Mouse (Mus musculus): Measurements from ENCODE around the gene Iffo2. TPM values are rescaled to one million over a fixed set of nuclear protein-coding genes. Genes with fewer than 3 reads are reported as not detected.
A peak's percentile ranks its signal among the peaks of the same experiment; 100 is the strongest.

Gene Iffo2
- polyA plus RNA-seq, 1 experiment from 2014 or later = 4.8 TPM

DNA sequence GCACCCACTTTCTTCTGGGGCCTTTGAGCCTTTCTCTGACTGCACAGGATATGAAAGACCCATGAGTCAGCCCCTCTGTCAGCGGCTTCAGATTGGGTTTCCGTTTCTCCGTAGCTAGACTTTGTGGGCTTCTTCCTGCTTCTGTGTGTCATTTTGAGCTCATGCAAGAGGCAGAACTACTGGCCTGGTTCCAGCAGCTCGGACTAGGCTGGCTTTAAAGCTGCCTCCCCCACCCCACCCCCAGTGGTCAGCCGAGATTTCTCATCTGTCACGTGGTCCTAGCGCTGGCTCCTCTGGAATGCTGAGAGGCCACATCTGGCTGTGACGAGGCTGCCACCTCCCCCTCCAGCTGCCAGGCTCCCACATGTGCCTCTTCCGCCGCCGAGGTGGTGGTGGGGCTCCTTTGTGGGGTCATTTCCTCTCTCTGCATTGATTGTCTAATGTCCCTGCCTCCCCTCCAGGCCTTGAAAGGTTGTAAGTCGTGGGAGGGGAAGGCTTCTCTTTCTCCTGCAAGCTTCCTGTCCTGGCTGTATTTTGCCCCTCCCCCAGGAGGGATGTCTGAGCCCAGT, 68.7 kb downstream of the Iffo2 start:
- H3K27me3 ChIP-seq = no peaks in the 10 kb centered on the region
- ATAC-seq (replicated peaks; ENCODE audit: low FRiP score) = peak; percentile 80
- peaks cover 89% of the 10 kb centered on the region for H3K4me1 ChIP-seq
- H3K9me3 ChIP-seq (replicated peaks) = no peaks in the 10 kb centered on the region
- WGBS = 0% methylated on average over 12 of the region's 12 CpGs
- H3K4me2 ChIP-seq = peak overlapping the region; percentile 55
- peaks cover under 1% of the 10 kb centered on the region; the same call in 1 of the 2 replicates for H3K36me3 ChIP-seq
- 0 out of 2 replicates have a peak overlapping the region, but pooled peaks have one; percentile 25 for H3K9ac ChIP-seq
- peak overlapping the region; percentile 97 for H3K27ac ChIP-seq
- H3K4me3 ChIP-seq (replicated peaks) = peak overlapping the region; percentile 24

DNA sequence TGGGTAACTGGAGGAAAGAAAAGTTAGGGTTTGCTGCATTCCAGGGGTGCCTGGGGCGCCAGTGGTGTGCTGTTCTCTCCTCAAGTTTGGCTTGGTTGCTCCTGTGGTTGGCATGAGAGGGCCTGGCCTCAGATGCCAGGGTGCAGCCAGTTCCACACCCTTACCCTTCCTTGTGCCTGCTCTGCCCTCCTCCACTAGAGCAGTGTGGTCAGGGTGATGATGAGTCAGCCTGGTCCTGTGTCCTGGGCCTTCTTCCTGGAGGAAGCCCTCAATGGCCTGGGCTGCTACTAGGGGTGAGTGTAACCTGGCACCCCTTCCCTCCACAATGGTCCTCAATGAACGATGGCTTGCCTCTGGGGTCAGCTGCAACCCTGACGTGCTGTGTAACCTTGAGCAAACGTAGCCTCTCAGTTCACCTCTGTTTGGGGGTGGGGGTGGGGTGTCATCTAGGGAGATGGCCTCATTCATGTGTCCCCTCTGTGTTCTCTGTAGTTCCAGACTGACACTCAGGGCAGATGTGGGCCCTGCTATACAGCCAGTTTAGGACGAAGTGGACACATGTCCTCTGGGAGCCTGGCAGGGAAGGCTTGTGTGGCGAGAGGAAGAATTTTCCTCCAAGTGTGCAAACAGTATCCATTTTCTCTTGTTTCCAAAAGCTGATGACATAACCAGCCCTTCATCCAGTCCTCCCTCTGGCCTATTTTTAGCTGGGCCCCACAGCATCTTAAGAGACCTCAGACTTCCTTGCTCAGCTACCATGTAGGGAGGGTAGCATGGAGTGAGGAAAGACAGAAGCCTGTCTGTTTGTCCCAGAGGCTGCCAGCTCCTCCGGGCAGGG, 71.4 kb downstream of the Iffo2 start:
- no peak overlapping the region for H3K4me3 ChIP-seq (replicated peaks)
- no peak for ATAC-seq (replicated peaks; ENCODE audit: low FRiP score)
- H3K4me1 ChIP-seq = peaks cover 63% of the 10 kb centered on the region
- peaks cover 28% of the 10 kb centered on the region for H3K36me3 ChIP-seq
- peak overlapping the region; percentile 1; the same call in 1 of the 2 replicates for H3K9ac ChIP-seq
- WGBS = 52% methylated on average over 7 of the region's 7 CpGs
- no peak overlapping the region for H3K4me2 ChIP-seq
- no peaks in the 10 kb centered on the region for H3K27me3 ChIP-seq
- no peaks in the 10 kb centered on the region for H3K9me3 ChIP-seq (replicated peaks)
- H3K27ac ChIP-seq = peak overlapping the region; percentile 74

DNA sequence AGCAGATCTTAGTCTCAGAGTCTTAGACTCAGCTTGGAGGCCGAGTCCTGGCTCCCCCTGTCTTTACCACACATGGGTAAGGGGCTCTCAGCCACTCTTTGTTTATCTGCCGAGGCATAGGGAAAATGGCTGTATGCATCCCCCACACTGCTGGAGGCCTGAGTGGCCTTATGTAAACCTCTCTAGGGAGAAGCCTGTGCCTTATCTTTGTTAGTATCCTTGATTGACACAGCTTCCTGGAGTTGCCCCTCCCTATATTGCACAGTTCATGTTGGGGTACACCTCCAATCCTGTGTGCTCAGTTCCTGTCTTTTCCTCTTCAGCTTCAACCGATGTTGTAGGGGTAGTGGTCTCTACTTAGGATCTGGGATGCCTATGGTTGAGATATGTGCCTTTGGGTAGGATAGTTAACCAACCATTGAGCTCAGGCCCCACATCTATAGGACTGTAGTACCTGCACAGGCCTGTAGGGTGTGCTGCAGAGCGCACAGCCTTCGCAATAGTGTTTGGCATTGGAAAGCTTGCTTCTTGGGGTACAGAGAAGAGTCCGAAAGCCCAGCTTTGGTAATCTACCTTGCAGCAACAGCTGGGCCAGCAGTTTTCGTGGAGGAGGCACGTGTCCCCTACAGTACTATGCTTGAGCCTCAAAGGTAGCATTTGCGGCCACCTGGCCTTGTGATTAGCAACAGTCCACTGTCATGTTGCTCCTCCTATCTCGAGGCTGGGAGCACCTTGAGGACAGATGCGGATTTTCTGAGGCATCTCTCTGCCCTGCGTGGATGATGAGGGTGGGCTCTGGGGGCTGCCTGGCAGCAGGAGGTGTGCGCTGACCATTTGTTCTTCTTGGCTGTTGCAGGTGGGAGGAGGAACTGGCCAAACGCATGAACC, 72.3 kb downstream of the Iffo2 start, which contains the start of gene Gm21969:
TSS of gene Gm21969 (plus strand) at position 830 of the 888 bp plus-strand sequence.
- H3K9me3 ChIP-seq (replicated peaks) = no peaks in the 10 kb centered on the region
- H3K4me2 ChIP-seq = no peak within 1 kb of the TSS
- H3K27ac ChIP-seq = peak within 1 kb of the TSS; percentile 74
- ATAC-seq (replicated peaks; ENCODE audit: low FRiP score) = no peak
- peaks cover 37% of the 10 kb centered on the region for H3K36me3 ChIP-seq
- no peaks in the 10 kb centered on the region for H3K27me3 ChIP-seq
- no peak within 1 kb of the TSS for H3K4me3 ChIP-seq (replicated peaks)
- 0 out of 2 replicates have a peak within 1 kb of the TSS, but pooled peaks have one; percentile 1 for H3K9ac ChIP-seq
- H3K4me1 ChIP-seq = peaks cover 55% of the 10 kb centered on the region
- 52% methylated on average over 14 of the region's 14 CpGs for WGBS

DNA sequence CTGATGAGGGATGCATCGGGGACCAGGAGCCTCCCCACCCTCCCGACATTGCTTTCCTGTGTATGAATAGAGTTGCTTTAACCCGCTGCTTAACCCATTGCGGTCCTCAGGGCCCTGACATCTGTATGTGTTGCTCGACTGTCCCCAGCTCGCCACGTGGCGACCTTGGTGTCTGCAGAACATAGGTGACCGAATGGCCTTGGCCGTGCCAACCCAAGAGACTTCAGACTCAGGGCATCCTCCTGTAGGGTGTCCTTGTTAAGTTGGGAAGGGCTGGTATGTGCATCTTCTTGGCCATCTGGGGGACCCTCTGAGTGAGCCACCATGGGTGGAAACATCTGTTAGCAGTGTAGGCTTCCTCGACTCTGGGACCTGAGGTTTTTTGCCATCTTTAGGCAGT, 74.9 kb downstream of the Iffo2 start:
- no peaks in the 10 kb centered on the region for H3K9me3 ChIP-seq (replicated peaks)
- no peak overlapping the region for H3K27ac ChIP-seq
- 81% methylated on average over 11 of the region's 11 CpGs for WGBS
- ATAC-seq (replicated peaks; ENCODE audit: low FRiP score) = no peak
- H3K9ac ChIP-seq = no peak overlapping the region
- peaks cover 28% of the 10 kb centered on the region for H3K4me1 ChIP-seq
- no peak overlapping the region for H3K4me2 ChIP-seq
- H3K27me3 ChIP-seq = no peaks in the 10 kb centered on the region
- H3K4me3 ChIP-seq (replicated peaks) = no peak overlapping the region
- H3K36me3 ChIP-seq = peaks cover 62% of the 10 kb centered on the region

DNA sequence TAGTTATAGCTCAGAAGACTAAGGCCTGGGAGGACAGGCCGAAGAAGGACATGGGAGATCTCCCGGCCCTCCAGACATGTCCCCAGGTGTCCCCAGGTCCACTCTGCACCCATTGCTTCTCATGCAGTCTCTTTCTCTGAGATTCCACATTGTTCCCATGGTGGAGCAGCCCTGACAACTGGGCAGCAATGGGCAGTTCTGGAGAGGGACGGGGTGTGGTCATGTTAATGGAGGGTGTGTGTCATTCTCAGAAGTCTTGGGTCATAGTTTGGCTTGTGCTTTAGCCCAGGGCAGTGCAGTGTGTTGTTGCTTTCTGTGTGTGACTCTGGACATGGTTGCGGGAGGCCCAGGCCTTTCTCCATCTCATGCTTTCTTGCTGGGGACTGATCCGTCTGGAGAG, 76.4 kb downstream of the Iffo2 start:
- Histone ChIP-seq H3K4me2 (no peak overlapping the region), H3K4me1 (peaks cover 23% of the 10 kb centered on the region), H3K9me3 (replicated peaks) (no peaks in the 10 kb centered on the region), H3K9ac (no peak overlapping the region), H3K36me3 (peaks cover 63% of the 10 kb centered on the region), H3K27ac (no peak overlapping the region), H3K4me3 (replicated peaks) (no peak overlapping the region), H3K27me3 (no peaks in the 10 kb centered on the region)
- ATAC-seq (replicated peaks; ENCODE audit: low FRiP score) = no peak
- 91% methylated on average over 5 of the region's 5 CpGs for WGBS

DNA sequence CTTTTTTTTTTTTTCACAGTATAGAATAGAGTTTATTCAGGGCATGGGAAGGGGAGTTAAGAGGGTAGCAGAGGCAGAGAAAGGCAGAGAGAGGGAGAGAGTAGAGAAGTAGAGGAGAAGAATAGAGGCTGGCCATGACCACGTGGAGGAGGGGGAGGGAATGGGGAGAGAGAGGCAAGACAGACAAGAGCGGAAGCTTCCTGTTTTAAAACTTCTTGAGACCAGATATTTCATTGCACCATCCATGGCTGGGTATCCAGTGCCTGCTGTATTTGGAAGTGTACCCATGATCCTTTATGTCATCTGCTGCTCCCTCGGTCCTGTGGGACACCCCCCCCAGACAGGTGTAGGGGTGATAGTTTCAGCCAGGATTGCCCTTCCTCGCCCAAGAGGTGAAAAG, 78.6 kb downstream of the Iffo2 start:
- H3K4me1 ChIP-seq = peaks cover 7% of the 10 kb centered on the region
- no peak overlapping the region for H3K4me3 ChIP-seq (replicated peaks)
- peaks cover 80% of the 10 kb centered on the region for H3K36me3 ChIP-seq
- no peak overlapping the region for H3K4me2 ChIP-seq
- H3K27ac ChIP-seq = no peak overlapping the region
- H3K9me3 ChIP-seq (replicated peaks) = no peaks in the 10 kb centered on the region
- H3K9ac ChIP-seq = no peak overlapping the region
- 69% methylated on average over 4 of the region's 4 CpGs for WGBS
- no peak for ATAC-seq (replicated peaks; ENCODE audit: low FRiP score)
- no peaks in the 10 kb centered on the region for H3K27me3 ChIP-seq

DNA sequence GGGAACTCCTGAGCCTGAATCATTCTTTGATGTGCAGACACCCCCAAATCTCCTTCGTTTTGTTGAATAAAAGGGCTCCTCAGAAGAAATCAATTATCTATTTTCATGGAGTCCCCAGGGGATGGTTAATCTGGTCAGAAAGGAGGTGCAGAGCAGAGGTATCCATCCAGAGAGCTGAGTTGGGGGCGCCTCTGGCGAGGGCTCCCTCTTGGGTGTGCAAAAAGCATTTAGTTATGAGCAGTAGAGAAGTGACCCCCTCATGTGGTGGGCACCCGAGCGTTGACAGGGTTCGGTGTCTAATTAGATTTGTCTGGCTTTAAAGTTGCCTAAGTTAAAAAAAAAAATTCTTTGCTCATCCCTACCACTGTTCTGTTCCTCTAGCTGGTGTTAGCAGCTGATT, 80.6 kb downstream of the Iffo2 start:
- ATAC-seq (replicated peaks; ENCODE audit: low FRiP score) = no peak; the same call in 1 of the 2 replicates
- Histone ChIP-seq H3K9me3 (replicated peaks) (no peaks in the 10 kb centered on the region), H3K4me2 (no peak overlapping the region), H3K4me3 (replicated peaks) (no peak overlapping the region), H3K9ac (no peak overlapping the region), H3K27ac (peak overlapping the region; percentile 75), H3K36me3 (peaks cover 77% of the 10 kb centered on the region), H3K27me3 (no peaks in the 10 kb centered on the region), H3K4me1 (peaks cover 20% of the 10 kb centered on the region)
- 60% methylated on average over 6 of the region's 6 CpGs for WGBS

DNA sequence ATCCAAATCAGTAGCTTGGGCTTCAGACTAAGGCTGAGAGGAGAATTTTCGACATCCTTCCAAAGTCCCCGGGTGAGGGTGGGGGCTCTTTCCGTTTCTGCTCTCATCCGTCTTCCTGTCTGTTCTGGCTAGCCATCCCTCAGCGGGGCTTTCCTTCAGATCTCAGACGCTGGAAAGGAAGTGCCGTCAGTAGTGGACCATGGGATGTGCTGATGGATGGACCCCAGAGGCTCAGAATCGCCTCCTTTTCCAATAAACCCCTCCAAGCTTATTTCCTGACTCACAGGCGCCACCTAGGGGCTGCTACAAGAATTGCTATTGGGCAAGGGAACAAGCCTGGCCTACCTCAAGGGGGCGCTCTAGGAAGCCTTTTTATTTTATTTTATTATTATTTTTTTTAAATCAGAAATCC, 81.2 kb downstream of the Iffo2 start:
- Histone ChIP-seq H3K9me3 (replicated peaks) (no peaks in the 10 kb centered on the region), H3K4me2 (peak overlapping the region; percentile 54), H3K36me3 (peaks cover 71% of the 10 kb centered on the region), H3K4me3 (replicated peaks) (peak overlapping the region; percentile 11; the same call in 1 of the 2 replicates), H3K4me1 (peaks cover 26% of the 10 kb centered on the region), H3K9ac (no peak overlapping the region), H3K27ac (peak overlapping the region; percentile 75), H3K27me3 (no peaks in the 10 kb centered on the region)
- whole genome bisulfite sequencing = 2% methylated on average over 10 of the region's 10 CpGs
- peak; percentile 65 for ATAC-seq (replicated peaks; ENCODE audit: low FRiP score)

DNA sequence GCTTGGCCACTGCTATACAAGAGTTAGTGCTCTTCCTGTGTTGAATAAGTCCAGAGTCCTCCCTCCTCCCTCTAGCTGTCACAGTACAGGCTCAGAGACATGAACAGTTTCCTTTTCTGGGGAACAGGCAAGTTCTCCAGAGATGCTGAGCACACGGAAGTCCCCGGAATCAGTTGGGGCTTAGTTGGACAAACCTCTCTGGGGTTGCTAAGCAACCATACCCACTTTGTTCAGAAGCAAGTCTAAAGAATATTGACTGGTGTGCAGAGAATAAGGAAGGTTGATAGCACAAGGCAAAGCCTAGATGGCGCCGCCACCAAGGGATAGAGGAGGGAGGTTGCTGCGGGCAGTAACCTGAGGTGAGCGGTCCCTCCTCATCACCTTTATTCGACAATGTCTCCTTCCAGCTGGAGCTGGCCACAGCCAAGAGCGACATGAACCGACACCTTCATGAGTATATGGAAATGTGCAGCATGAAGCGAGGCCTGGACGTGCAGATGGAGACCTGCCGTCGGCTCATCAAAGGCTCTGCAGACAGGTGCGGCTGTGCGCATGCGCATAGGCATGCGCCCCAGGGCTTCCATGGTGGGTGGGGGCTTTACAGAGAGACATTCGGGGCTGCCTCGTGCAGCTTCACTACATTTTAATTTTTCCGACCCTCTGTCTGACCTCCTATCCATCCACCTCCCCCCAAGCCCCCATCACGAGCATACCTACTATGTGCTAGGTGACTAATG, 84.3 kb downstream of the Iffo2 start:
- no peak for ATAC-seq (replicated peaks; ENCODE audit: low FRiP score)
- Histone ChIP-seq H3K36me3 (peaks cover 45% of the 10 kb centered on the region), H3K9me3 (replicated peaks) (no peaks in the 10 kb centered on the region), H3K27ac (no peak overlapping the region), H3K27me3 (no peaks in the 10 kb centered on the region), H3K9ac (no peak overlapping the region), H3K4me1 (peaks cover 36% of the 10 kb centered on the region), H3K4me3 (replicated peaks) (no peak overlapping the region), H3K4me2 (no peak overlapping the region)
- WGBS = 93% methylated on average over 21 of the region's 21 CpGs

DNA sequence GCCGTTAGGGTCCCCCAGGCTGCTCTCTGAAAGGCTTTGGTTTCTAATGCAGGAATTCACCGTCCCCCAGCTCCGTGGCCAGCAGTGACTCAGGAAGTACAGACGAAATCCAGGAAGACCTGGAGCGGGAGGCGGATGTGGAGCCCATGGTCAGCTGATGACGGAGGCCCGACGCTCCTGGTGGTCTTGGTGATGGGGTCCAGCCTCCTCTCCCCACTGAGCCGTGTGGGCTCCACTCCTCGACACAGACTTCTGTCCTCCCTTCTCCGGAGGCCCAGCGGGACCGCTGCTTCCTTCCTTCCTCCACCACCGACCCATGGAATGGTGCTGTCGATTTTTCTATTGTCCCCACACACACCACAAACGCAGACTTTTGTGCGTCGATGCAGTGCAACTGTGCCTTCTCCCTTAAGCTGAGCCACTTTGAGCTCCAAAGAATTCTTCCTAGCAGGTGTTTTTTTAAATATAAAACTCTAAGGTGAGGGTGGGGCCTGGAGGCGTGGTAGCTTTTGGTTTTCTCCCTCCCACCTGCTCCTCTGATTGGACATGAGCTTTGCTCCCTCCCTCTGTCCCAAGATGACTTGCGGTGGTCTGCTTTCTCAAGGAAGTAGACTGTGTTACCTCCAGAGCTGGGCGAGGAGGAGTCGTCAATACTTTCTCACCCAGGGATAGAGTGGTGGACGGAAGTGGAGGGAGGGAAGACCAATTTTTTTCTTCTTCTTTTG, 86.1 kb downstream of the Iffo2 start:
- peak; percentile 83 for ATAC-seq (replicated peaks; ENCODE audit: low FRiP score)
- WGBS = 11% methylated on average over 24 of the region's 24 CpGs
- H3K36me3 ChIP-seq = peaks cover 38% of the 10 kb centered on the region

DNA sequence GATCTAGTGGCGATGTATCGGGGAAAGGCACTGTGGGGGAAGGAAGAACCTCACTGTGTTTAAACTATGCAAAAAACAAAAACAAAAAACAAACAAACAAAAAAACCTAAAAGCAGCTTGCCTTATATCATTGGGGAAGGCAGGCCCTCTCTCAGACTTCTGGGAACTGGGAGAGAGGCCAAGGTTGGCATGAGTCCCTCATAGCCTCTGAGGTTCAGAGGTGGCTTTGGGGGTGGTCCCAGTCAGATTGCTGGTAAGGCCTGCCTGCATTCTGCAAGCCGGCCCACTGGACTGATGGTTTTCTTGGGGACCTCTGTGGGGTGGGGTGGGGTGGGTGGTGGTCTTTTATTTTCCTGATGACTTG, 86.6 kb downstream of the Iffo2 start:
- peak overlapping the region; percentile 49 for H3K4me3 ChIP-seq (replicated peaks)
- H3K9ac ChIP-seq = no peak overlapping the region
- H3K27me3 ChIP-seq = no peaks in the 10 kb centered on the region
- peak overlapping the region; percentile 67 for H3K4me2 ChIP-seq
- H3K9me3 ChIP-seq (replicated peaks) = no peaks in the 10 kb centered on the region
- WGBS = 54% methylated on average over 3 of the region's 3 CpGs
- H3K27ac ChIP-seq = peak overlapping the region; percentile 87
- ATAC-seq (replicated peaks; ENCODE audit: low FRiP score) = no peak
- H3K36me3 ChIP-seq = peaks cover 38% of the 10 kb centered on the region
- H3K4me1 ChIP-seq = peaks cover 34% of the 10 kb centered on the region

More for the DNA sequence above, 86.1 kb downstream of the Iffo2 start:
- H3K27ac ChIP-seq = peak overlapping the region; percentile 87
- peaks cover 31% of the 10 kb centered on the region for H3K4me1 ChIP-seq
- H3K27me3 ChIP-seq = no peaks in the 10 kb centered on the region
- peak overlapping the region; percentile 67 for H3K4me2 ChIP-seq
- H3K4me3 ChIP-seq (replicated peaks) = peak overlapping the region; percentile 49
- H3K9ac ChIP-seq = peak overlapping the region; percentile 51
- no peaks in the 10 kb centered on the region for H3K9me3 ChIP-seq (replicated peaks)
